Mouse (Mus musculus) G1E (cell line): ENCODE data around the gene Smpd3.

ENCODE experiments used
- CTCF ChIP-seq: IDR thresholded peaks from 2 replicates; pipeline ENCODE4 v1.5.1; 2012; ENCODE audit warnings: low read depth, low read length, inconsistent platforms, mixed read lengths
- GATA1 ChIP-seq: IDR thresholded peaks from 2 replicates; pipeline ENCODE4 v1.6.1; 2012; ENCODE audit warnings: borderline replicate concordance, low read length, inconsistent platforms, mixed read lengths
- POLR2AphosphoS5 ChIP-seq: IDR thresholded peaks from 2 replicates; pipeline ENCODE4 v1.6.1; 2012; ENCODE audit warnings: low read depth, low read length, inconsistent platforms; ENCODE audit not compliant: insufficient replicate concordance

- TF ChIP-seq CTCF (no peak), GATA1 (no peak), POLR2AphosphoS5 (no peak)
Observed at GRCm38 (mm10) chr8:106250186-106250585, 87.6 kb downstream of the Smpd3 start.
